Mouse (Mus musculus) liver, embryonic 15.5 days (tissue): ENCODE results near the gene Hacd4. TPM values are rescaled to one million over a fixed set of nuclear protein-coding genes. Genes with fewer than 3 reads are reported as not detected.

Experiments
- ATAC-seq: fragments of 200-750 bp; cut with Nextera tagmentation; 2 replicates; pipeline ENCODE4 v1.8.0; 2017; ENCODE audit warnings: moderate number of reproducible peaks, mild to moderate bottlenecking, moderate library complexity; ENCODE audit not compliant: insufficient read depth
- H3K27ac ChIP-seq: fragments of 300-500 bp; sonication (generic); replicated peaks from 2 replicates; pipeline ENCODE4 v1.5.1; 2015; ENCODE audit warnings: mild to moderate bottlenecking, inconsistent platforms
- H3K27me3 ChIP-seq: fragments of 300-500 bp; sonication (generic); 2 replicates; pipeline ENCODE4 v1.6.1; 2015; ENCODE audit warnings: mild to moderate bottlenecking, inconsistent platforms
- H3K36me3 ChIP-seq: fragments of 300-500 bp; sonication (generic); replicated peaks from 2 replicates; pipeline ENCODE4 v1.6.1; 2015; ENCODE audit warnings: moderate library complexity, mild to moderate bottlenecking, inconsistent platforms
- H3K4me1 ChIP-seq: fragments of 300-500 bp; sonication (generic); replicated peaks from 2 replicates; pipeline ENCODE4 v1.6.1; 2015; ENCODE audit warnings: inconsistent platforms
- H3K4me2 ChIP-seq: fragments of 300-500 bp; sonication (generic); 2 replicates; pipeline ENCODE4 v1.6.1; 2015; ENCODE audit warnings: moderate library complexity, mild to moderate bottlenecking, inconsistent platforms
- H3K4me3 ChIP-seq: fragments of 300-500 bp; sonication (generic); replicated peaks from 2 replicates; pipeline ENCODE4 v1.5.1; 2015; ENCODE audit warnings: mild to moderate bottlenecking, inconsistent platforms
- H3K9ac ChIP-seq: fragments of 300-500 bp; sonication (generic); 2 replicates; pipeline ENCODE4 v1.6.1; 2015; ENCODE audit warnings: moderate library complexity, mild to moderate bottlenecking, inconsistent platforms
- H3K9me3 ChIP-seq: fragments of 300-500 bp; sonication (generic); replicated peaks from 2 replicates; pipeline ENCODE4 v1.6.1; 2016; ENCODE audit warnings: inconsistent platforms
- WGBS: fragments of 180-500 bp; shearing (Covaris S2); methylation state at CpG from one replicate; pipeline ENCODE4 v1.1.7; 2015; ENCODE audit warnings: mixed read lengths; ENCODE audit not compliant: insufficient replicate concordance; 5-methylcytosine and 5-hydroxymethylcytosine counted together
- polyA plus RNA-seq: library from polyadenylated mRNA; unstranded; fragments of >200 nt; fragmentation: Nextera tagmentation; extraction: Ambion mirVana; gene quantifications from 2 replicates; pipeline ENCODE4 v1.2.1, GENCODE M21; 2015

Hacd4 gene
- polyA plus RNA-seq, 1 experiment from 2014 or later: 6.3 TPM

DNA sequence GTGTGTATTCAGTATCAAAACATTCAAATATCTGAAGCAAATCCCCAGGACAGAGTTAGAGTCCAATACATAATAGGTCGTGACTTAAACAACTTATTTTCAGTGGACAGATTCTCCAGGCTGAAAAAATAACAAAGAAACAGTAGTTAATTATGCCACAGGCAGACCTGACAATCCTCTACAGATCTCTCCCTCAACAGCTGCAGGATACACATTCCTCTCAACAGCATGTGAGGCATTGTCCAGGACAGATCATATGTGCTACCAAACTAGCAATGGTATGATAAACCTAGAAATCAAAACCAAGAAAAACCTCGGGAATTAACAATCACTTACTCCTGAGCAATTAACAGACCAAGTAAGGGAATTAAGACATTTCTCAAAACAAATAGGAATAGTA lies 22.6 kb upstream of the Hacd4 start:
- no peaks in the 10 kb centered on the region for H3K9me3 ChIP-seq
- H3K4me3 ChIP-seq: no peak overlapping the region
- H3K4me1 ChIP-seq: no peaks in the 10 kb centered on the region
- H3K27me3 ChIP-seq: no peaks in the 10 kb centered on the region
- H3K36me3 ChIP-seq: no peaks in the 10 kb centered on the region
- no peak overlapping the region for H3K9ac ChIP-seq
- ATAC-seq: no peak
- H3K4me2 ChIP-seq: no peak overlapping the region
- 42% methylated on average over 2 of the region's 2 CpGs for WGBS
- no peak overlapping the region for H3K27ac ChIP-seq

DNA sequence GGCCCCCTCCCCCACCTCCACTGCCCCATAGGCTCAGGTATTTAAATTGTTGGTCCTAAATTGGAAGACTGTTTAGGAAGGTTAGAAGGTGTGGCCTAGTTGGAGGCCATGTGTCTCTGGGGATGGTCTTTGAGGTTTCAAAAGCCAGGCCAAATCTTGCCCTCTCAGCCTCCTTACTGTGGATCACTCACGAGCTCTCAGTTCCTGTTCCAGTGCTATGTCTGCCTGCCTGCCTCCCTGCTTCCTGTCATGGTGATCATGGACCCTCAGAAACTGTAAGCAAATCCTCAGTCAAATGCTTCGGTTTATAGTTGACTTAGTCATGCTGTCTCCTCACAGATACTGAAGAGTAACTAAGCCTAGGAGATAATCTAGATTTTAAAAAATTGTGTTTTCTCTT lies 19.9 kb upstream of the Hacd4 start:
- Histone ChIP-seq H3K4me1 (no peaks in the 10 kb centered on the region), H3K27ac (no peak overlapping the region), H3K9ac (no peak overlapping the region), H3K27me3 (no peaks in the 10 kb centered on the region), H3K36me3 (no peaks in the 10 kb centered on the region), H3K4me2 (no peak overlapping the region), H3K4me3 (no peak overlapping the region), H3K9me3 (no peaks in the 10 kb centered on the region)
- no peak for ATAC-seq
- WGBS: 32% methylated on average over 2 of the region's 2 CpGs

- 59% methylated on average over 1 of the region's 1 CpGs for WGBS
- ATAC-seq: no peak
- Histone ChIP-seq H3K4me1 (no peaks in the 10 kb centered on the region), H3K36me3 (no peaks in the 10 kb centered on the region), H3K4me2 (no peak overlapping the region), H3K27ac (no peak overlapping the region), H3K27me3 (no peaks in the 10 kb centered on the region), H3K4me3 (no peak overlapping the region), H3K9ac (no peak overlapping the region), H3K9me3 (no peaks in the 10 kb centered on the region)
Measured at GRCm38 (mm10) chr4:88458093-88458492, 19.4 kb upstream of the Hacd4 start.

DNA sequence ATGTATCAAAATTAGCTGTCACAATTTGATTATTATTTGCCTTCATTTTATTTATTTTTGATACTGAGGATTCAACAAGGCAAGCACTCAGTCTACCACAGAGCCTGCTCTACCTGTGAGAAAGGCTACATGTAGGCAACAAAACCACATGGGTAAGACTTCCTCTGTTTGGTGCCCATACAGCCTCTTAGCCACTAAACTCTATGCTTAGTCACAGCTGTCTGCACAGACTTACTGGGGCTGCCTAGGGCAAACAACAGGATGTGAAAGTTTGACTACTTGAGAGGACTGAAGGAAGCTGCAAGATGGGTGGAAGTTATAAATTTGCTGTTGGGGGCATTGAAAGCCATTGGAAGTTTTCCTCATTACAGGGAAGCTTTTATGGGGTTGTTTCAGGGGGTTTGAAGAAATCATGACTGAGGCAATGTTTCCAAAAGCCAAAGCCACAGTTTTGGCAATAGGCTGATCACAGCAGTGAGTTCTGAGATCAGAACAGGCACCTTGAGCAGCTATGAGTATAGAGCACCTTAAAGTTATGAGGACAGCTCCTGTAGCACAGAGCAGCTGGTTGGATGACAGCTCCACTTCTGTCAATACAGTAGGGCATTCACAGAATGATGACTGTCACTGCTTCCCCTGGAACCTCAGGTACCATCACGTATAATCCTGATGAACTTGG lies 11.5 kb upstream of the Hacd4 start:
- Histone ChIP-seq H3K27me3 (no peaks in the 10 kb centered on the region), H3K9me3 (no peaks in the 10 kb centered on the region), H3K36me3 (no peaks in the 10 kb centered on the region), H3K27ac (no peak overlapping the region), H3K4me3 (no peak overlapping the region), H3K4me2 (no peak overlapping the region), H3K9ac (no peak overlapping the region), H3K4me1 (no peaks in the 10 kb centered on the region)
- 56% methylated on average over 1 of the region's 1 CpGs for WGBS
- ATAC-seq: no peak

- ATAC-seq: no peak
- Histone ChIP-seq H3K27me3 (no peaks in the 10 kb centered on the region), H3K9ac (no peak overlapping the region), H3K4me3 (no peak overlapping the region), H3K4me1 (no peaks in the 10 kb centered on the region), H3K4me2 (no peak overlapping the region), H3K27ac (no peak overlapping the region), H3K9me3 (no peaks in the 10 kb centered on the region), H3K36me3 (no peaks in the 10 kb centered on the region)
- WGBS: 40% methylated on average over 2 of the region's 2 CpGs
Measured at GRCm38 (mm10) chr4:88448976-88449375, 10.2 kb upstream of the Hacd4 start.

GRCm38 (mm10) chr4:88440814-88441213 lies 2.1 kb upstream of the Hacd4 start:
- Histone ChIP-seq H3K27me3 (no peaks in the 10 kb centered on the region; the same call in 1 of the 2 replicates), H3K27ac (no peak overlapping the region), H3K36me3 (no peaks in the 10 kb centered on the region), H3K9me3 (no peaks in the 10 kb centered on the region), H3K4me3 (no peak overlapping the region), H3K9ac (no peak overlapping the region), H3K4me1 (peaks cover 13% of the 10 kb centered on the region; the same call in 1 of the 2 replicates), H3K4me2 (no peak overlapping the region)
- 57% methylated on average over 7 of the region's 7 CpGs for WGBS
- no peak for ATAC-seq

- no peaks in the 10 kb centered on the region for H3K9me3 ChIP-seq
- no peak overlapping the region for H3K4me3 ChIP-seq
- no peaks in the 10 kb centered on the region for H3K36me3 ChIP-seq
- peak overlapping the region; percentile 27; the same call in 1 of the 2 replicates for H3K4me2 ChIP-seq
- H3K27me3 ChIP-seq: no peaks in the 10 kb centered on the region; the same call in 1 of the 2 replicates
- H3K27ac ChIP-seq: no peak overlapping the region
- peak; percentile 40; the same call in 1 of the 2 replicates for ATAC-seq
- peaks cover 13% of the 10 kb centered on the region; the same call in 1 of the 2 replicates for H3K4me1 ChIP-seq
- no peak overlapping the region for H3K9ac ChIP-seq
- 19% methylated on average over 6 of the region's 6 CpGs for WGBS
Measured at GRCm38 (mm10) chr4:88439669-88440123, 968 bp upstream of the Hacd4 start.

DNA sequence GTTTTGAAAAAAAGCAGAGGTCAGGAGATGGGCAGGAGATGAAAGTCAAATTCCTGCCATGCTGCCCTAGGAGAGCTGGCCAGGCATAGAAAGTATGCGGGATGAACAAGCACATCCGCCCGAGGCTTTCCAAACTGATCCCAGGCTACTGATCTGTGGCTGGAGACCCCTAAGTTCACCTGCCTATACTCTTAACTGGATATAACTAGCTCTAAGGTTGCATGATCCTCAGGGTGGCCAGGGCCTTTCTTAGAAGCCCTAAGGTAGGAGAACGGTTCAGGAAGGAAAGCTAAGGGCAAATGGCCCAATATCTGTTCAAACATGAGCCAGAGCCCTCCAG lies 232 bp upstream of the Hacd4 start:
- Histone ChIP-seq H3K4me2 (peak overlapping the region; percentile 64), H3K36me3 (no peaks in the 10 kb centered on the region), H3K9ac (no peak overlapping the region), H3K27ac (no peak overlapping the region), H3K27me3 (no peaks in the 10 kb centered on the region; the same call in 1 of the 2 replicates), H3K4me3 (peak overlapping the region; percentile 51), H3K9me3 (no peaks in the 10 kb centered on the region), H3K4me1 (peaks cover 13% of the 10 kb centered on the region; the same call in 1 of the 2 replicates)
- 14% methylated on average over 4 of the region's 4 CpGs for WGBS
- no peak for ATAC-seq

GRCm38 (mm10) chr4:88437917-88438316 lies 811 bp downstream of the Hacd4 start:
- WGBS: 28% methylated on average over 2 of the region's 2 CpGs
- Histone ChIP-seq H3K9ac (no peak overlapping the region), H3K9me3 (no peaks in the 10 kb centered on the region), H3K4me1 (peaks cover 13% of the 10 kb centered on the region; the same call in 1 of the 2 replicates), H3K27me3 (no peaks in the 10 kb centered on the region; the same call in 1 of the 2 replicates), H3K27ac (no peak overlapping the region), H3K4me3 (peak overlapping the region; percentile 51; the same call in 1 of the 2 replicates), H3K36me3 (no peaks in the 10 kb centered on the region), H3K4me2 (peak overlapping the region; percentile 64; the same call in 1 of the 2 replicates)
- ATAC-seq: no peak

DNA sequence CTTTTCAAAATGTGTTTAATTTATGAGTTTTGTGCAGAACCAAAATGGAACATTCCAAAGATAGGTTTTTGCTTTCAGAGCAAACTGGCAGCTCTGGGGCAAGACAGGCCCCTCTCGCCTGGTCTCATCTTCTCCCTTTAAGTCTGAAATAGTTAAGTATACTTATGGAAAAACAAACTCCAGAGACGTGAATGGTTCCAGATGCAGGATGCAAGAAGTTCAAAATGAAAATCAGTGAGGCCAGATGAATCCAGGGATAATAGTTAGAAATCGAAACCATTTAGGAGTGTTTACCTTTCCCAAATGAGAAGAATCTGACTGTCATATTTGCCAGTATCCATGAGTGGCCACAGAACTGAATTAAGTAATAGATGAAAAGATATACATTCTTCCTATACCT lies 1.6 kb downstream of the Hacd4 start:
- H3K27ac ChIP-seq: no peak overlapping the region
- WGBS: 54% methylated on average over 3 of the region's 3 CpGs
- ATAC-seq: no peak
- H3K27me3 ChIP-seq: no peaks in the 10 kb centered on the region; the same call in 1 of the 2 replicates
- no peak overlapping the region for H3K9ac ChIP-seq
- no peaks in the 10 kb centered on the region for H3K36me3 ChIP-seq
- H3K4me1 ChIP-seq: peaks cover 13% of the 10 kb centered on the region; the same call in 1 of the 2 replicates
- H3K4me2 ChIP-seq: no peak overlapping the region
- no peaks in the 10 kb centered on the region for H3K9me3 ChIP-seq
- H3K4me3 ChIP-seq: no peak overlapping the region

DNA sequence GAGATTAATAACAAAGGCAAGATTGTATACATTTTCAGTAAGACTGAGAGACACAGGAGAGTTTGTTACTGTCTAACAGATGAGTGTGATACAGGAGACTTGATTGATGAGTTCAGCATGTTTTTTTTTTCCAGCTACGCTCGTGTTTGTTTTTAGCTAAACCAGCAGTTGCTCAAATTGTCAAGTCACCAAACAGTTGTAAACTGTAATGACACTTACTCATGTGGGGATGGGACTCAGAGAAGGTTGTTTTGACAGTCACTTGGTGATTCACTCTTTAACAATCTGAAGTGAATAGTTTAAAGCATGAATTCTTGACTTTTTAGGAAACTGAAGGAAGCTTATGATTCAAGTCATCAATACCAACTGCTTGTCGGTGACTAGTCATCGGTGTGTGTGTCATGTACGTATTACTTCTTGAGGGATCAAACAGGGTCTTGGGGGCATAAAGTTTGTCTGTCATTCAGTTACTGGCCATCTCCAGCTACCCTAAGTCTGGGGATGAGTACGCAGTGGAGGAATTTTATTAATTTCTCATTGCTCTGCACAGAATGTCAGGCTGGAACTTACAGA lies 2.0 kb downstream of the Hacd4 start:
- Histone ChIP-seq H3K36me3 (no peaks in the 10 kb centered on the region), H3K4me2 (no peak overlapping the region), H3K9ac (no peak overlapping the region), H3K4me1 (peaks cover 13% of the 10 kb centered on the region; the same call in 1 of the 2 replicates), H3K27ac (no peak overlapping the region), H3K4me3 (no peak overlapping the region), H3K9me3 (no peaks in the 10 kb centered on the region), H3K27me3 (no peaks in the 10 kb centered on the region; the same call in 1 of the 2 replicates)
- WGBS: 72% methylated on average over 6 of the region's 6 CpGs
- ATAC-seq: no peak
